Mouse (Mus musculus): ENCODE measurements around the gene Fam163a.

DNA sequence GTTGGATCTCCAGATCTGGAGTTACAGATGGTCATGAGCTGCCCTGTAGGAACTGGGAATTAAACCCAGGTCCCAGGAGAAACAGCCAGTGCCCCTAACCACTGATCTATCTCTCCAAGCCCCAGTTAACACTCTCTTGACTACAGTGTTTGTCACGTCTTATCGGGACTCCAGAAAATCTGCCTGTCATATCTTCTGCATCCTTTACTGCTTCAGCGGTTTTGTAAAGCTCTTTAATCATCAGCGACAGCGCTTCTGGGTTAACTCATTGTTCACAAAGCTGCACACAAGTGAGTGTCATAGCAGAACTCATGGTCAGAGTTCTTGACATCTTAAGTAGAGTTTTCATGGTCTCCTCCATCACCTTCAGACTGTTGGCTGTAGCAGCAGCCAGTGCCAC is 22.1 kb upstream of the Fam163a start:
- TF ChIP-seq CTCF (IDR thresholded peaks at IDR 0.05; ENCODE audit: low read depth, low read length) (no peak), GATA1 (IDR thresholded peaks at IDR 0.05; ENCODE audit: borderline replicate concordance, low read length) (no peak), POLR2AphosphoS5 (IDR thresholded peaks at IDR 0.05; ENCODE audit: insufficient replicate concordance, low read depth, low read length) (no peak)
